Mouse (Mus musculus): ENCODE data around the gene Ppp1r3d.

DNA sequence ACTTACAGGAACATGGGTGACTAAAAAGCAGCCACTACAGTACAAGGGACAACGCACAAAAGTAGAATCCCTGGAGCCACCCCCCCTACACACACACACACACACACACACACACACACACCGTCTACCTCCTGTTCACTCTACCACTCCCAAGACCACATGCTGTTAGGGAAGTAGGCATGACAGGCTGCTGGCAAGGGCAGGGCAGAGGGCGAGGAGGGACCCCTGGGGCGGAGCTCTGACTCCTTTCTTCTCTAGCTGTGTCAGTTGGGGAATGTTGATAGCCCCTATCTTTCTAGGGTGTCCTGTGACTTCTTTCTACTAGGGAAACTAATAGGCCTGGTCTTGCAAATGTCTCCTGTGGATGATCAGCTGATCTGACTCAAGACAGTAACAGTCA, 2.7 kb upstream of the Ppp1r3d start:
- no peak for TF ChIP-seq CTCF (conservative IDR thresholded peaks at IDR 0.05; ENCODE audit: low read length)
- TF ChIP-seq POU5F1 (IDR thresholded peaks at IDR 0.05; ENCODE audit: borderline replicate concordance, low read length): no peak
- TF ChIP-seq NANOG (IDR thresholded peaks at IDR 0.05; ENCODE audit: borderline replicate concordance, low read length): no peak

All from E14TG2a.4 (cell line).